Mouse (Mus musculus): Measurements from ENCODE around the gene I830077J02Rik.

I830077J02Rik gene

DNA sequence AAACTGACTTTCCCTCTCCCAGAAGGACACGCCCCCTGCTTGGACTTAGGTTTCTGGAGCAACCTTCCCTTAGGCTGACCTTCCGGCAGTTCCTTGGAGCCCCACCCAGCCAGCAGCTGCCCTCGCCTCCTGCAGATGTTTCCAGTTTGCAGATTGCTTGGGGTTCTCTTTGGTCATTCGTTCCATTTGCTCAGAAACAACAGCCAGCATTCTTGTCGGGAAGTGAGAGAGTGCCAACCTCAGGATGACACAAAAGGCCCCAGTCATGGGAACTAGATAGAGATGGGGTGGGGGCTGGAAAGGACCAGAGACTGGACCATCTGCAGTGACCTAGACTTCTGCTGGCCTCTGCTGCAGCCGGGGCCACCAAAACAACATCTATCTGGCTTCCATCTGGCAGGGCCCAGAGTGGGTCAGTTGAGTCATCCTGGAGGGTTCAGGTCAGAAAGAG is 38.5 kb downstream of the I830077J02Rik start:
- peak; percentile 52 for DNase-seq (ENCODE audit: low spot score)

DNA sequence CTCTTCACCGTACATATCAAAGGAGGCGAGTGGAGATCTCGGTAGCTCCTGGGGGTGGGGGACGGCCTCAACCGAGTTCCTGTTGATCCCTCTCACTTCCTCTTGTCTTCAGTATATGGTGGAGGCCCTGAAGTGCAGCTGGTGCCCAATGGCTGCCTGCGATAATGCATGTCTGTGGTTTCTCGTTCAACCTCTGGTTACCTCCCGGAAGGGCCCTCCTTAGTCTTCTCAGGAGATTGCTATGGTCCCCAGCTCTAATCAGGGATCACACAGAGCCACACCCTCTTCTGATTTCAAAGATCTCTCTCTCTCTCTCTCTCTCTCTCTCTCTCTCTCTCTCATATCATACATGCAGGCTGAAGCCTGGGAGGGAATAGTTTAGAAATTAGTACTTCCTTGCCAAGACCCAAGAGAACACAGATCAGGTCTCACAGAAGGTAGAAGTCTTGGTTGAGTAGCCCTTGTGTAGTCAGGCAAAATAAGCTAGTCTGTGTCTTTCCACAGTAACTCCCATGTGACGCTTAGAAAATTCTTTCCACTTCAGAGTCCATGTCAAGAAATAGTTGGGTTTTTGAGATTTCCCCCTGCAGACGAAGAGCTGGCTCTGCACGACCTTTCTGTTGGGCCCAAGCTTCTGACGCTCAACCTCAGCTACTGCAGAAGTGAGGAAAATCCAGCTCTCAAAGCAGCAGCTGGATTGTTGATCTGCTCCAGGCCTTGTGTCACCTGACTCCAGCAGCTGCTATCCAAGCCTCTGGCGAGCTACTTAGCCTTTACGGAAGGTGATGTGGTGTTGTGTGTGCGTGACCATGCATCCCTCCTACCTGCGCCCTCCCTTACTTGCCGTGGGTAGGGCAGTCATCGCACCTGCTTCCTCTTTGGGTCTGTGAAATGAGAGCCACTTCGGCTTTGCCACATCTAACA is 39.6 kb downstream of the I830077J02Rik start:
- DNase-seq (ENCODE audit: low spot score), result no peak

DNA sequence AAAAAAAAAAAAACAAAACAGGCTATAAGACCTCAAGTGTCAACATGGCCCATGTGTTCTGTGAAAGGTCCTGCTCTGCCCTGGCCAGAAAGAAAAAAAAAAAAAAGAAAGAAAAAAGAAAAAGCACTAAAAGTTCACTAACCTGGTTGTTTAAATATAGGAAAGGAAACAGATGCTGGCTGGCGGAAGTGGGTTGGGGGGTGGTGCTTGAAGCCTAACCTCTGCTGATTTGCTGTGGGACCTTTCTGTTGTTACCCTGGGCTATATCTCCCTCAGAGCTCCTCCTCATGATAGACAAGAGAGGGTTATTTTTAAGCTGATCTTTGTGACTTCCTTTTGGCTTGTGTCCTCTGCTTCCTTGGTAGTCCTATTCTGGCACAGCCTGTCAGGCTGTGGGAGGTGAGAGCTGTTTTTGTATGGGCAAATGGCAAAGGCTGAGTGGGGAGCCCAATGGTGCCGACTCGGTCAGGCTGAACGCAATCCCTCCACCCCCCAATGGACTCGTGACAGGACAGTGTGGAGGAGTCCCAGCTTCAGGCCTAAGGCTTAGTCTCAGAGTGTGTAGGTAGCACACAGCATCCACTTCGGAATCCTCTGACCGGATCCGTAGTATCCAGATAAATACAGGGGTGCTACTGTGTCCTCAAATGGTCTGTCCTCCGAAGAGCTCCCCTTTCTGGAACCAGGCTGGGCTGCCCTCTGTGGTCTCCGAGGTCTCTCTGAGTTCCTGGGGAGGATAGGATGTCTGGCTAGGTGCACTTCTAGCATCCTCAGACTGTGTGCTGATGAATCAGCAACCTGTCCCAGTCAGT is 40.5 kb downstream of the I830077J02Rik start:
- DNase-seq (ENCODE audit: low spot score), result no peak

DNA sequence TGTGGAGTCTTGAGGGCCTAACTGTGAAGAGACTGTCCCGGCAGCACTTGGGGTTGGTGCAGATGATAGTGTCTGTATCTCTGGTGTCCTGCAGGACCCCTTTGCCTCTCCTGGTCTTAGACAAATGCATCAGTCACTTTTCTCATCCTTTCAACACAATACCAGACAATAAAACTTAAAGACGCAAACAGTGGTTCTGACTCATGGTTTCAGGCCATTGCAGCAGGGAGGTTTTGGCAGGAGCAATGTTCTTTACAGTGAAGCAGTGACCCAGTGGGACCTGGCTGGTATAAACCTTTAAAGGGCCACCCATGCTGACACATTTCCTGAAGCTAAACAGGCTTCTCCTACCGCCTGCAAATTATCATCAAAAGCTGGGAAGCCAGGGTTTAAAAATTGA is 41.3 kb downstream of the I830077J02Rik start:
- DNase-seq (ENCODE audit: low spot score), result peak; percentile 35

- no peak for DNase-seq (ENCODE audit: low spot score)
These were observed 42.2 kb downstream of the I830077J02Rik start for GRCm38 (mm10) chr3:105890220-105890619.

- DNase-seq (ENCODE audit: low spot score), result no peak
These were observed 43.5 kb downstream of the I830077J02Rik start for GRCm38 (mm10) chr3:105888961-105889360.

- no peak for DNase-seq (ENCODE audit: low spot score)
These were observed 49.4 kb downstream of the I830077J02Rik start for GRCm38 (mm10) chr3:105883111-105883510.

GRCm38 (mm10) chr3:105882105-105882504 is 50.4 kb downstream of the I830077J02Rik start:
- DNase-seq (ENCODE audit: low spot score), result no peak

GRCm38 (mm10) chr3:105880419-105880818 is 52.0 kb downstream of the I830077J02Rik start:
- no peak for DNase-seq (ENCODE audit: low spot score)

DNA sequence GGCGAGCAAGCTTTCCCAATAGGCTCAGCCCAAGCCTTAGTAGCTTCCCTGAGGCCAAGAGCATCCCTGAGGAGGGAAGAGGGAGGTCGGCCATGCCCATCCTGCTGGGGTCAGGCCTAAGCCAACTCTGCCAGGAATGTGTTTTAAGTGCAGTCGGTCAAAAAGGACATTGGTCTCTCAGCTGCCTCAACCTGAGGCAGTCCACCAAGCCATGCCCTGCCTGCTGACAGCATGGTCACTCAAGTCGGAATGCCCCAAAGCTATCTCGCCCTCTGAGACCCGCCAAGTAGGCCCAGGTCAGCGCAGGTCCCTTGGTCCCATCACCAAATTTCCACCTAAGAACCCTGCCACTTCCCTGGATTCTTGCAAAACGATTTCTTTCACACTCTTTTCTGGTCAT is 53.7 kb downstream of the I830077J02Rik start:
- no peak for DNase-seq (ENCODE audit: low spot score)

- no peak for DNase-seq (ENCODE audit: low spot score)
These were observed 54.5 kb downstream of the I830077J02Rik start for GRCm38 (mm10) chr3:105877919-105878318.

GRCm38 (mm10) chr3:105877252-105877803 is 55.1 kb downstream of the I830077J02Rik start:
- no peak for DNase-seq (ENCODE audit: low spot score)

- DNase-seq (ENCODE audit: low spot score), result no peak
These were observed 56.4 kb downstream of the I830077J02Rik start for GRCm38 (mm10) chr3:105876022-105876421.

Measured in MN1 (cell line).